Mouse (Mus musculus) urinary bladder, adult 2 months (tissue): ENCODE measurements around the gene Olfr488. TPM values are rescaled to one million over a fixed set of nuclear protein-coding genes. Genes with fewer than 3 reads are reported as not detected.
"Not testable (repeated sequence)": the region's sequence is repeated elsewhere in the genome, so short reads cannot be mapped to it uniquely, and the experiment has no call there.

Experiments used
- DNase-seq: peaks from one replicate; pipeline ENCODE4 v3.0.0; 2022; ENCODE audit warnings: low spot score
- polyA plus RNA-seq: library from polyadenylated mRNA; depleted of rRNA; stranded (reverse); fragments of >200 nt; gene quantifications from 2 replicates; pipeline ENCODE4 v1.2.3, GENCODE M21; 2012; rRNA removed

Olfr488 gene
- polyA plus RNA-seq, result not detected in 2 replicates

GRCm38 (mm10) chr7:108258247-108258646, at the start of gene Olfr488:
Gene Olfr488 (minus strand): TSS chr7:108258347.
- DNase-seq, result no peak

GRCm38 (mm10) chr7:108288834-108289233, 30.7 kb upstream of the Olfr488 start, which contains the start of gene Olfr490:
Gene Olfr490 (minus strand): TSS chr7:108288934.
- DNase-seq, result no peak

GRCm38 (mm10) chr7:108233551-108233950, 24.6 kb downstream of the Olfr488 start:
- no peak for DNase-seq

- not testable (repeated sequence) for DNase-seq
Measured at GRCm38 (mm10) chr7:108214536-108214935, 43.6 kb downstream of the Olfr488 start, which contains the start of gene Olfr487. Gene Olfr487 (minus strand): TSS chr7:108214636.

Other genes starting within 250 kb of the Olfr488 start
- gene Olfr478, start 224.4 kb downstream of the Olfr488 start, polyA plus RNA-seq, result not detected in 2 replicates
- gene Olfr479, start 207.7 kb downstream of the Olfr488 start, polyA plus RNA-seq, result not detected in 2 replicates
- not detected in 2 replicates for gene Olfr480, start 191.0 kb downstream of the Olfr488 start, polyA plus RNA-seq
- gene Olfr481, start 178.5 kb downstream of the Olfr488 start, polyA plus RNA-seq, result not detected in 2 replicates
- 0.06 and 0.07 TPM in 2 replicates for gene Olfr482, start 160.8 kb downstream of the Olfr488 start, polyA plus RNA-seq
- gene Olfr483, start 157.5 kb downstream of the Olfr488 start, polyA plus RNA-seq, result not detected in 2 replicates
- gene Olfr484, start 130.9 kb downstream of the Olfr488 start, polyA plus RNA-seq, result not detected in 2 replicates
- gene Olfr485, start 98.5 kb downstream of the Olfr488 start, polyA plus RNA-seq, result not detected in 2 replicates
- gene Olfr486, start 85.6 kb downstream of the Olfr488 start, polyA plus RNA-seq, result not detected in 2 replicates
- gene Olfr487, start 43.7 kb downstream of the Olfr488 start, polyA plus RNA-seq, result not detected in 2 replicates
- gene Olfr490, start 30.6 kb upstream of the Olfr488 start, polyA plus RNA-seq, result not detected in 2 replicates
- gene Olfr491, start 55.1 kb upstream of the Olfr488 start, polyA plus RNA-seq, result not detected in 2 replicates
- not detected in 2 replicates for gene Olfr492, start 65.3 kb upstream of the Olfr488 start, polyA plus RNA-seq
- gene Olfr493, start 88.6 kb upstream of the Olfr488 start, polyA plus RNA-seq, result not detected in 2 replicates
- not detected in 2 replicates for gene Olfr494, start 107.0 kb upstream of the Olfr488 start, polyA plus RNA-seq
- not detected in 2 replicates for gene Olfr495, start 134.8 kb upstream of the Olfr488 start, polyA plus RNA-seq
- not detected in 2 replicates for gene Olfr497, start 162.1 kb upstream of the Olfr488 start, polyA plus RNA-seq
- not detected in 2 replicates for gene Olfr498, start 207.0 kb upstream of the Olfr488 start, polyA plus RNA-seq